Mouse (Mus musculus): Measurements from ENCODE around the gene D630045J12Rik.

The D630045J12Rik gene

GRCm38 (mm10) chr6:38242295-38242830 lies 11.4 kb downstream of the D630045J12Rik start:
- no peak for DNase-seq (ENCODE audit: low spot score)

GRCm38 (mm10) chr6:38241508-38241907 lies 12.3 kb downstream of the D630045J12Rik start:
- DNase-seq (ENCODE audit: low spot score) = no peak

GRCm38 (mm10) chr6:38240618-38241017 lies 13.2 kb downstream of the D630045J12Rik start:
- no peak for DNase-seq (ENCODE audit: low spot score)

GRCm38 (mm10) chr6:38238382-38238781 lies 15.4 kb downstream of the D630045J12Rik start:
- DNase-seq (ENCODE audit: low spot score) = no peak

- no peak for DNase-seq (ENCODE audit: low spot score)
These were observed 17.7 kb downstream of the D630045J12Rik start for GRCm38 (mm10) chr6:38235991-38236658.

- DNase-seq (ENCODE audit: low spot score) = no peak
These were observed 20.0 kb downstream of the D630045J12Rik start for GRCm38 (mm10) chr6:38233803-38234202.

DNA sequence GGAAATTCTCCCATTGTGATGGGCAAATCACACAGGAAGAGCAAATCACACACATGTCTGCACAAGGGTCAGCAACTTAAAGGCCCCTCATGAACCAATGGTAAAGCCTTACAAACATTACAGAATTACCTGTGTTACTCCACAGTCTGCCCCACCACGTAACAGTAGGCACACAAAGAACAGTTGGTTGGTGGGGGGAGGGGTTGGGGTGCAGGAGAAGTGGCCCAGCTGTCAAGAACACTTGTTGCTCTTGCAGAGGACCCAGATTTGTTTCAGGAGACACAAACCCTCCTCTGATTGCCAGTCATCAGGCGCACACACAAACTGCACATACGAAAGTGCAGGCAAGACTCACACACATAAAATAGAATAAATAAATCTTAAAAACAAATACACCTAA lies 20.9 kb downstream of the D630045J12Rik start:
- DNase-seq (ENCODE audit: low spot score) = no peak

- DNase-seq (ENCODE audit: low spot score) = no peak
These were observed 21.8 kb downstream of the D630045J12Rik start for GRCm38 (mm10) chr6:38231994-38232393.

DNA sequence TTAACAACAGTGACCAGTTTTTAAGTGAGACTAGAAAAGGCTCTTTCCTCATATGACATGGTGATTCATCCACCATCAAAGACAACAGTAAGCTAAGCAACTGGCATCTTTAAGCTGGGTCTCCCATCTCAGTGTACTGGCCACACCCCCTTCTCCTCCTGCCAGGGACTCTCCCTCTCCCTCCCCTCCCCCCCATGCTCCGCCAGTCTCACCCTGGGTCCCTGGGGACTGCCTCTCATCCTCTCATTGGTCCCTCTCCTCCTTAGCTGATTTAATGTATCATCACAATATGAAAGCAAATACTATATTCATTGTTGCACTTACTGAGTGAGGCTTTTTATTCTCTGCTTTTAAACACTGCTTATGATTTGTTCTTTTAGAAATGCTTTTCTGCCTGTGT lies 29.7 kb downstream of the D630045J12Rik start:
- DNase-seq (ENCODE audit: low spot score) = no peak

GRCm38 (mm10) chr6:38219261-38219660 lies 34.5 kb downstream of the D630045J12Rik start:
- no peak for DNase-seq (ENCODE audit: low spot score)

DNA sequence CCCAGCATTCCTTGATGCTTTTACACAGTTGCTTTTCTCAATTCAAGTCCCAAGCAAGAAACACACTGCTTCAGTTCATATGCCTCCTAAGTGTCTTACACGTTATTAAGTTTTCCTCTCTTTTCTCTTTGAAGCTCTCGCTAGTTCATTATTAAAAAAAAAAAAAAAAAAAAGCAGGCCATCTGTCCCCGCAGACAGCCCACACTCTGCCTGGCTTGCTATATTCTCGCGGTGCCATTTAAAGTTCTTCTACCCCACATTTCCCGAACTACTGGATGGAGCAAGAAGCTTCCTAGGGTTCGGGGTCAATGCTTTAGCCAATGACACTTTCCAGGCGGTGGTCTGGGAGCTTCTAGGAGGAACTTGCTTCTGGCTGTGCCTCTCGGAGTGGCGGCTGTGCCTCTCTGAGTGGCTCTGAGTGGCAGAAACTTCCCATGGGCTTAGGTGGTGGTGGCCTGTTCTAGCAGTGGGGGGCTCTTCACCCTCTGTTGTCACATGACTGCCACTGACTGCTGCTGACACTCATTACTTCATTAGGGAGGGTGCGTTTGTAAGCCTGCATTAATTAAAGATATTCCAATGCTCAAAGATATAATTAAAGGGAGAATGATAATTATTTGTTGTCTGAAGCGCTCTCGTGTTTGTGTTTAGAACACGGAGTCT lies 38.2 kb downstream of the D630045J12Rik start:
- no peak for DNase-seq (ENCODE audit: low spot score)

- DNase-seq (ENCODE audit: low spot score) = no peak
These were observed 46.2 kb downstream of the D630045J12Rik start for GRCm38 (mm10) chr6:38207621-38208020.

DNA sequence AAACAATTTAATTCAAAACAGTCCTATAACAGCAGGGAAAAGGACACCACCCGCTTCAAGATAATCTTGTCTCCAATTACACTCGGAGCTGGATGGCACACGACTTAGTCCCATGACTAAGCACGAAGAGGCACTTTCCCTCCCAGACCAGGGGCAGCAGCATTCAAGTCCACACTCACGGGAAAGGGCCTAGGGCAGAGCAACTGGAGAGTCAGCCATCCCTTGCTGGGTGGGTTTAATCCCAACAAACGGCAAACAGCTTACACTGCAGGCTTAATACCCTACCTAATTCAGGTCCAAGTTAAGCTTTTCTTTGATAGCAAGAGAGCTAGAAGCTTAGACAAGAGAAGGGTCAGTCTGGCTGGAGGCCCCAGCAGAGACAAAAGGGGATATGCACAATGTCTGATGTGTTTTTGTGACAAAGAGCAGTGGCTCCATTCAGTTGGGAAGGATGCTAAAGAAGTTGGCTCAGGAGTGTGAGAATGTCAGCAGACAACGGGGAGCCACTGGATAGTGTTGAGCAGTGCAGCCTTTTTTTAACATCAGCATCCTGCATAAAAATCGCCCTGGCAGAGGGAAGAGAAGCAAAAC lies 46.8 kb downstream of the D630045J12Rik start:
- DNase-seq (ENCODE audit: low spot score) = no peak

DNA sequence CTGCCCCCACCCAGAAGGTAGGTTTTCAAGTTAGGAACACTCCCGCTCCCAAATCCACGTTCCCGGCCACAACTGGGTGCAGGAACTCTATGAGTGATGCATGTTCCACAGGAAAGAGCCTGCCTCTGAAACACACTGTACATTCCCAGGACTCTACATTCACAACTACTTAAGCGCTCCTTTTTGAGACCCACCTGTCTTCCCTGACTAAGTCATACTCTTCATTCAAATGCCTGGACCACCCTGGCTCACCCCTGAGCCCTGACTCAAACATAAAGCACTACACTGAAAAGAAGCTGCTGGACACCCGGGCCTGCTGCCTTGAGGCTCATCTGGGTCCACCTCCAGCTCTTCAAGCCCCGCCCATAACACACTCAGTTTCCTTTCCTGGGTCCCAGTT lies 48.4 kb downstream of the D630045J12Rik start:
- DNase-seq (ENCODE audit: low spot score) = no peak

GRCm38 (mm10) chr6:38203820-38204219 lies 50.0 kb downstream of the D630045J12Rik start:
- DNase-seq (ENCODE audit: low spot score) = no peak

- no peak for DNase-seq (ENCODE audit: low spot score)
These were observed 51.0 kb downstream of the D630045J12Rik start for GRCm38 (mm10) chr6:38202816-38203215.

- no peak for DNase-seq (ENCODE audit: low spot score)
These were observed 52.3 kb downstream of the D630045J12Rik start for GRCm38 (mm10) chr6:38201495-38201894.

DNA sequence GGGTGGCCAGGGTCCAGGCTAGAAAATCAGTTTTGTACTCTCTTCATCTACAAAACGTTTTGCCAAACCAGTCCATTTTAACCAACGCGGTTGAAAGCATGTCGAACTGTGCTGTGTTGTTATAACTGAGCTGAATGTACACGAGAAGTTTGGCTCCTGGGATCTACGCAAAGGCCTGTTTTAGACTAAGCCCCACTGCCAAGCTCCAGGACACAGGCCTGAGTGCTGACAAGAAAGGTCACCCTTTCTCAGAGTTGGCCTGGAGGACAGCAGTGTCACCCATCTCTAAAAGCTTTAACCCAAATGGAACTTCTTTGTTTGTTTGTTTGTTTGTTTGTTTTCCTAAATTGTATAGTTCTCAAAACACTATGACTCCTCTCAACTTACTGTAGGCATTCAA lies 54.2 kb downstream of the D630045J12Rik start:
- DNase-seq (ENCODE audit: low spot score) = no peak

- DNase-seq (ENCODE audit: low spot score) = no peak
These were observed 55.1 kb downstream of the D630045J12Rik start for GRCm38 (mm10) chr6:38198727-38199126.

DNA sequence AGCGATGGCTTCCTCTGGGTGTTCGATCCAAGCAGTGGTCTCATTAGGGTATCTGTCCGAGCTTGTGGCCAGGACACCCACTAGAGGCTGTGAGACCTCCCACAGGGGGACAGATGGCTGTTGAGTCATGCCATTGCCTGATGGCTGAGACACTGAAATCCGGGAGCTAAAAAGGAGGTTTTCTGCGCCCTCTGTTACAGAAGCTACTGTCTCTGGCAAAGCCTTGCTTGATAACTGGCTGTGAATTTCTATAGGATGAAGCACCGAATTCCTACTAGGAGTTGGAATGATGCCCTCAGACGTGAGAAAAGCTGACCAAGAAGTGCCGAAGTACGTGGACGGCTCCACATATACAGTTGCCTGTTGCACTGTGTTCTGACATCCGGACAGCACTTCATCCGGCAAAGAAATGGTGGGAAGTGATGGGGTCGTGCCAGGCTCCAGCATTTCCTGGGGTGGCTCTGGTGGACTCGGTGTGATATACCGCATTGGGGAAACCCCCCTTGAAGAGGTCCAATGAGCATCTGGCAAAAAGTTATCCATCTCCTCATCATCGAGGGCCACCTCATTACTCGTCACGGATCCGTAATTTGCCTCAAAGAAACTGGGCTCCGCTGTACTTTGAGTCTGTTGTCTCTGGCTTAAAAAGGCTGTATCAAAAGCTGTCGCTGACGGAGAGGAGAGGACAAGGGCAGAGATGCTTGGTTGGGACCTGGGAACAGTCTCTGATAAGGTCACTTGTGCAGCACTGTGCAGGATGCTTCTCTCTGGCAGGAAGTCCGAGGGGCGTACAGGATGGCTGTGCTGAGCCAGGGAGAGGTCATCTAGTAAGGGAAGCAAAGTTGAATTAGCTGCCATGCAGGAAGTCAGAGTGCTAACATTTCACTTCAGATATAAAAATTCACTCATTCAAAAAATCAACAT lies 57.3 kb downstream of the D630045J12Rik start:
- no peak for DNase-seq (ENCODE audit: low spot score)

DNA sequence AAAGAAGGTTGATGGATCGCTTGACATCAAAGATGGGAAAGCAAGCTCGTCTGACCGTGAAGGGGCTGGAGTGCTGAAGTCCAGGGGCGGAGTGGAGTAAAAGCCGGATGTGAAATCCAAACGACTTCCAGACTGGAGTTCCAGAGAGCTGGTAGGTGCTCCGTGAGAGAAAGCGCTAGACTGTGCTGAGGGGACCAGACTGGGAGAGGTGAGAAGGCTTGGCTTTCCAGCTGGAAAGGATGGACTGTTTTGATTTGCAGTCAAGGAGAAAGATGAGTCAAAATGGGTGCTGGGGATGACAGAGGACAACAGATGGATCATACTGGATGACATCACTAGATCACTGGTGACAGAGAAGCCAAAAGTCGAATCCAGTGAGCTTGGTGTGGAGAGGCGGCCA lies 58.5 kb downstream of the D630045J12Rik start:
- no peak for DNase-seq (ENCODE audit: low spot score)

- DNase-seq (ENCODE audit: low spot score) = no peak
These were observed 59.8 kb downstream of the D630045J12Rik start for GRCm38 (mm10) chr6:38194046-38194445.

All from layer of hippocampus, adult 9-10 months (tissue).